Mouse (Mus musculus): ENCODE measurements around the gene Rimkla.

- TF ChIP-seq TAL1 (IDR thresholded peaks at IDR 0.05; ENCODE audit: low read length) (no peak), GATA1 (IDR thresholded peaks at IDR 0.05; ENCODE audit: low read length) (no peak)
These were observed 19.2 kb upstream of the Rimkla start for GRCm38 (mm10) chr4:119511591-119511990.

All from erythroblast, embryonic 14.5 days (primary cell).